Mouse (Mus musculus) embryonic facial prominence, embryonic 11.5 days (tissue): ENCODE measurements around the gene Sfn. TPM values are rescaled to one million over a fixed set of nuclear protein-coding genes. Genes with fewer than 3 reads are reported as not detected.

Experiments
- ATAC-seq: fragments of 200-750 bp; cut with Nextera tagmentation; replicated peaks from 2 replicates; pipeline ENCODE4 v1.8.0; 2017; ENCODE audit warnings: low read depth; ENCODE audit not compliant: insufficient number of reproducible peaks, low FRiP score, low TSS enrichment
- DNase-seq: peaks from one replicate; pipeline ENCODE4 v3.0.0-alpha.2; 2015; ENCODE audit warnings: low spot score
- H3K27ac ChIP-seq: fragments of 300-500 bp; sonication (generic); replicated peaks from 2 replicates; pipeline ENCODE4 v1.5.1; 2014; ENCODE audit warnings: mild to moderate bottlenecking, low read depth, low read length, control low read depth
- H3K27me3 ChIP-seq: fragments of 300-500 bp; sonication (generic); 2 replicates; pipeline ENCODE4 v1.6.1; 2014; ENCODE audit warnings: mild to moderate bottlenecking, low read length, moderate library complexity, mixed read lengths; ENCODE audit not compliant: control insufficient read depth, insufficient read depth
- H3K36me3 ChIP-seq: fragments of 300-500 bp; sonication (generic); replicated peaks from 2 replicates; pipeline ENCODE4 v1.6.1; 2014; ENCODE audit warnings: low read depth, mild to moderate bottlenecking, low read length, moderate library complexity, mixed read lengths; ENCODE audit not compliant: control insufficient read depth, insufficient read depth
- H3K4me1 ChIP-seq: fragments of 300-500 bp; sonication (generic); 2 replicates; pipeline ENCODE4 v1.6.1; 2014; ENCODE audit warnings: low read length, mixed read lengths; ENCODE audit not compliant: control insufficient read depth, insufficient read depth
- H3K4me2 ChIP-seq: fragments of 300-500 bp; sonication (generic); 2 replicates; pipeline ENCODE4 v1.6.1; 2014; ENCODE audit warnings: low read depth, mild to moderate bottlenecking, control low read depth, low read length, moderate library complexity
- H3K4me3 ChIP-seq: fragments of 300-500 bp; sonication (generic); 2 replicates; pipeline ENCODE4 v1.5.1; 2014; ENCODE audit warnings: low read depth, low read length, control low read depth
- H3K9ac ChIP-seq: fragments of 300-500 bp; sonication (generic); replicated peaks from 2 replicates; pipeline ENCODE4 v1.6.1; 2014; ENCODE audit warnings: mild to moderate bottlenecking, control low read depth, low read length
- H3K9me3 ChIP-seq: fragments of 300-500 bp; sonication (generic); replicated peaks from 2 replicates; pipeline ENCODE4 v1.6.1; 2016; ENCODE audit warnings: mild to moderate bottlenecking, low read length, inconsistent platforms, mixed read lengths; ENCODE audit not compliant: control insufficient read depth
- WGBS: fragments of 180-500 bp; shearing (Covaris S2); extraction: QIAGEN DNeasy Blood & Tissue Kit; methylation state at CpG from one replicate; pipeline ENCODE4 v1.1.7; 2014; 5-methylcytosine and 5-hydroxymethylcytosine counted together
- polyA plus RNA-seq: library from polyadenylated mRNA; unstranded; fragments of >200 nt; fragmentation: Nextera tagmentation; extraction: Ambion mirVana; gene quantifications from 2 replicates; pipeline ENCODE4 v1.2.1, GENCODE M21; 2014

Sfn gene
- polyA plus RNA-seq, 1 experiment from 2014 or later: 32.4 TPM

GRCm38 (mm10) chr4:133633332-133634042 is 31.5 kb upstream of the Sfn start:
- Histone ChIP-seq H3K27me3 (no peaks in the 10 kb centered on the region), H3K4me1 (no peaks in the 10 kb centered on the region), H3K4me2 (peak overlapping the region; percentile 92), H3K9ac (peak overlapping the region; percentile 91), H3K27ac (0 out of 2 replicates have a peak overlapping the region, but pooled peaks have one; percentile 47), H3K4me3 (peak overlapping the region; percentile 87), H3K9me3 (no peaks in the 10 kb centered on the region), H3K36me3 (no peaks in the 10 kb centered on the region)
- DNase-seq: peak; percentile 92
- peak; percentile 67 for ATAC-seq
- WGBS: 16% methylated on average over 21 of the region's 47 CpGs

- WGBS: under 1% methylated on average over 49 of the region's 69 CpGs
- no peaks in the 10 kb centered on the region for H3K36me3 ChIP-seq
Measured at GRCm38 (mm10) chr4:133632483-133633327, 30.7 kb upstream of the Sfn start.

GRCm38 (mm10) chr4:133631769-133632411 is 29.9 kb upstream of the Sfn start:
- Histone ChIP-seq H3K9ac (peak overlapping the region; percentile 91), H3K27me3 (no peaks in the 10 kb centered on the region), H3K4me2 (peak overlapping the region; percentile 92), H3K27ac (no peak overlapping the region), H3K4me3 (peak overlapping the region; percentile 87), H3K4me1 (no peaks in the 10 kb centered on the region), H3K36me3 (no peaks in the 10 kb centered on the region), H3K9me3 (no peaks in the 10 kb centered on the region)
- 45% methylated on average over 9 of the region's 9 CpGs for WGBS
- ATAC-seq: no peak
- DNase-seq: no peak

More at GRCm38 (mm10) chr4:133632483-133633327, 30.7 kb upstream of the Sfn start:
- no peaks in the 10 kb centered on the region for H3K4me1 ChIP-seq
- no peaks in the 10 kb centered on the region for H3K9me3 ChIP-seq
- H3K4me2 ChIP-seq: peak overlapping the region; percentile 92
- H3K9ac ChIP-seq: peak overlapping the region; percentile 91
- H3K27ac ChIP-seq: 0 out of 2 replicates have a peak overlapping the region, but pooled peaks have one; percentile 47
- peak overlapping the region; percentile 87 for H3K4me3 ChIP-seq
- no peaks in the 10 kb centered on the region for H3K27me3 ChIP-seq
- DNase-seq: peak; percentile 62
- ATAC-seq: peak; percentile 36; the same call in 1 of the 2 replicates

GRCm38 (mm10) chr4:133631071-133631768 is 29.3 kb upstream of the Sfn start:
- DNase-seq (no peak), ATAC-seq (no peak)
- H3K9me3 ChIP-seq: no peaks in the 10 kb centered on the region
- no peak overlapping the region for H3K4me3 ChIP-seq
- no peak overlapping the region for H3K9ac ChIP-seq
- H3K27ac ChIP-seq: no peak overlapping the region
- H3K36me3 ChIP-seq: no peaks in the 10 kb centered on the region
- H3K27me3 ChIP-seq: no peaks in the 10 kb centered on the region
- WGBS: 80% methylated on average over 14 of the region's 14 CpGs
- no peaks in the 10 kb centered on the region for H3K4me1 ChIP-seq
- no peak overlapping the region for H3K4me2 ChIP-seq

GRCm38 (mm10) chr4:133630326-133630920 is 28.5 kb upstream of the Sfn start:
- H3K4me3 ChIP-seq: no peak overlapping the region
- no peak overlapping the region for H3K4me2 ChIP-seq
- ATAC-seq (no peak), DNase-seq (no peak)
- H3K9ac ChIP-seq: no peak overlapping the region
- no peak overlapping the region for H3K27ac ChIP-seq
- H3K9me3 ChIP-seq: no peaks in the 10 kb centered on the region
- H3K4me1 ChIP-seq: no peaks in the 10 kb centered on the region
- H3K36me3 ChIP-seq: no peaks in the 10 kb centered on the region
- WGBS: 92% methylated on average over 8 of the region's 8 CpGs
- H3K27me3 ChIP-seq: no peaks in the 10 kb centered on the region

- DNase-seq (no peak), ATAC-seq (no peak)
- Histone ChIP-seq H3K27me3 (no peaks in the 10 kb centered on the region), H3K4me2 (no peak overlapping the region), H3K4me1 (no peaks in the 10 kb centered on the region), H3K36me3 (no peaks in the 10 kb centered on the region), H3K9ac (no peak overlapping the region), H3K9me3 (no peaks in the 10 kb centered on the region), H3K27ac (no peak overlapping the region), H3K4me3 (no peak overlapping the region)
- 95% methylated on average over 7 of the region's 7 CpGs for WGBS
Measured at GRCm38 (mm10) chr4:133629191-133629590, 27.2 kb upstream of the Sfn start.

- Histone ChIP-seq H3K9ac (no peak overlapping the region), H3K4me3 (no peak overlapping the region), H3K27ac (no peak overlapping the region), H3K4me2 (no peak overlapping the region), H3K4me1 (no peaks in the 10 kb centered on the region), H3K36me3 (no peaks in the 10 kb centered on the region), H3K9me3 (no peaks in the 10 kb centered on the region), H3K27me3 (no peaks in the 10 kb centered on the region)
- ATAC-seq: no peak
- DNase-seq: no peak
- WGBS: 71% methylated on average over 2 of the region's 2 CpGs
Measured at GRCm38 (mm10) chr4:133628517-133628916, 26.5 kb upstream of the Sfn start.
